Mouse (Mus musculus) spleen, postnatal 4 days (tissue): ENCODE measurements around the gene Lrp1.

Experiments used
- DNase-seq, 2 experiments: peaks; one replicate each; pipeline ENCODE4 v3.0.0; 2022; ENCODE audit warnings: low spot score in 2 of 2

Lrp1 gene

GRCm38 (mm10) chr10:127508239-127508638, 112.7 kb downstream of the Lrp1 start:
- peak; percentile 78 to 91 for DNase-seq

GRCm38 (mm10) chr10:127500894-127501893, 119.8 kb downstream of the Lrp1 start, which contains the start of gene Stac3:
Gene Stac3, plus strand, starts transcription at chr10:127501686.
- DNase-seq: no peak

DNA sequence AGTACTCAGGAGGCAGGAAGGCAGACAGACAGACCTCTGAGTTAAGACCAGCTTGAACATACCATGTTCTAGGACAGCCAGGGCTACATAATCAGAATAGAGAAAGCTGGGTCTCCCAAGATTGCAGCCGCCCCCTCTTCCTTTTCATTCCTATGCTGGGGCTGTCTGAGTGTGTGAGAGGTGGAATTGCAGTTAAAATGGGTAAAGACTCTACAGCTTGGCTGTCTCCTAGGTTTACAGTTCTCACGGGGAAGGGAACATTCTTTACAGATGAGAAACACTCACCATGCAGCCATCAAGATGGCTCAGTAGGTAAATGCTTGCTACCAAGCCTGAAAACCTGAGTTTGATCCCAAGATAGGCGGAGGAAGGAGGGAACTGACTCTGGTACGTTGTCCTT, 120.9 kb downstream of the Lrp1 start:
- DNase-seq: no peak

- DNase-seq: no peak
Measured at GRCm38 (mm10) chr10:127499516-127499915, 121.4 kb downstream of the Lrp1 start.

- no peak for DNase-seq
Measured at GRCm38 (mm10) chr10:127496156-127496555, 124.8 kb downstream of the Lrp1 start.

GRCm38 (mm10) chr10:127492118-127492517, 128.8 kb downstream of the Lrp1 start:
- DNase-seq: no peak

DNA sequence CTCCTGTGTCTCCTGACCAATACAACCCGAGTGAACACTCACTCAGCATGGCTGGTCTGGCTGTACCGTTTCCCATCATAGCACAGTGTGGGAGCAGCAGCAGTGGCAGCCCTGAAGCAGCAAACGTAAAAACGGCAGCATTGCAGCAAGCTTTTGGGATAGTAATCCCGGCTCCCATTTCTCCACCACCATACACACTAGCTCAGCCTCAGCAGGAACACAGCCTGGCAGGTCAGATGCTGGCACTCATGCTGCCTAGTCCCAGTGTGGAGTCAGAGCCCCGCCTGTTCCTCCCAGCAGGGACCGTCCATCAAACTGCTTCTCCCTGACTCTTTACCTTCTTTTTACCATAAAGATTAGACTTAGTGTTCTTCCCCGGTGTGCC, 129.8 kb downstream of the Lrp1 start:
- no peak for DNase-seq

GRCm38 (mm10) chr10:127490160-127491127, 130.5 kb downstream of the Lrp1 start:
- DNase-seq: no peak

GRCm38 (mm10) chr10:127488856-127489255, 132.1 kb downstream of the Lrp1 start:
- DNase-seq: no peak
